Mouse (Mus musculus): ENCODE data around the gene Atg5. TPM values are rescaled to one million over a fixed set of nuclear protein-coding genes. Genes with fewer than 3 reads are reported as not detected.

The Atg5 gene
- polyA plus RNA-seq, 1 experiment from 2014 or later, result 52.6 TPM

DNA sequence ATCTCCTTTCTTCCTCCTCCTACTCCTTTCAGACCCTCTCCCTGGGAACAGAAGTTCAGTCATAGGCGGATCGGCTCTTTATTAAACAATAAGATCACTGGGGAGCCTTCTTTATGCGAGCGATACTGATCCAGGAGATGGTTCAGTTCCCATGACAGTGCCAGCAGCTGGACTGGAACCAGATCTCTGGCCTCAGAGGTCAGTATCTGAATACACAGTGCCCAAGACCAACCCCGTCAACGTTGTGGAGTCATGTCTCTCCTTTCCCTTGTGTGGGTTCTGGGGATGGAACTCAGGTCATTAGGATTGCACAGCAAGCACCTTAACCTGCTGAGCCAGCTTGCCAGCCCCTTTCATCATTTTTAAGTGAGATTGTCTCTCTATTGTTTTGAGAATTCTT is 70.4 kb downstream of the Atg5 start:
- Histone ChIP-seq H3K4me1 (ENCODE audit: insufficient read depth) (no peaks in the 10 kb centered on the region), H3K9me3 (ENCODE audit: low read depth, low read length) (no peaks in the 10 kb centered on the region), H3K4me2 (no peak overlapping the region), H3K9ac (no peak overlapping the region), H3K27me3 (ENCODE audit: insufficient read depth, low read length) (no peaks in the 10 kb centered on the region), H3K4me3 (ENCODE audit: low read depth, low read length) (no peak overlapping the region), H3K36me3 (ENCODE audit: insufficient read depth) (no peaks in the 10 kb centered on the region), H3K27ac (ENCODE audit: low read depth) (no peak overlapping the region)
- TF ChIP-seq CTCF (IDR thresholded peaks at IDR 0.05; ENCODE audit: low read depth), result no peak
- WGBS, result 85% methylated on average over 6 of the region's 6 CpGs
- no peak for ATAC-seq (ENCODE audit: insufficient read depth)
- DNase-seq, result no peak

DNA sequence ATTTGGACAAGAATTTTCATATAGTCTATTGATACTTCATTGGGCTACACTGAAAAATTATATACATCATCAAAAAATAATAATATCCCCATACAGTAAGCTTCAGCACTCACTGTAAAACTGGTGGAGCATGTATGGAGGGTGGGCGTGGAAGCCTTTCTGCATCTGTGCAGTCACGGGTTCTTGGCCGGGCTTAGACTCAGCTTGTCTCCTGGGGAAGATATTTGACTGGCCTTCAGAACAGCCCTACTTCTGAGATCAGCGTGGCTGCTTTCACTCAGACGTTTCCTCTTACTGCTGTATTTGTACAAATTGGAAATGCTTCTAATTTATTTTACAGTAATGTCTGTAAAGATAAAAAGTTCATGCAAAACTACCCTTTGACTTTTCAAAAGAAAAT is 71.2 kb downstream of the Atg5 start:
- 73% methylated on average over 5 of the region's 5 CpGs for WGBS
- Histone ChIP-seq H3K27me3 (ENCODE audit: insufficient read depth, low read length) (no peaks in the 10 kb centered on the region), H3K27ac (ENCODE audit: low read depth) (no peak overlapping the region), H3K4me1 (ENCODE audit: insufficient read depth) (no peaks in the 10 kb centered on the region), H3K9ac (no peak overlapping the region), H3K36me3 (ENCODE audit: insufficient read depth) (no peaks in the 10 kb centered on the region), H3K9me3 (ENCODE audit: low read depth, low read length) (no peaks in the 10 kb centered on the region), H3K4me2 (no peak overlapping the region), H3K4me3 (ENCODE audit: low read depth, low read length) (no peak overlapping the region)
- DNase-seq (no peak), ATAC-seq (ENCODE audit: insufficient read depth) (no peak)
- no peak for TF ChIP-seq CTCF (IDR thresholded peaks at IDR 0.05; ENCODE audit: low read depth)

DNA sequence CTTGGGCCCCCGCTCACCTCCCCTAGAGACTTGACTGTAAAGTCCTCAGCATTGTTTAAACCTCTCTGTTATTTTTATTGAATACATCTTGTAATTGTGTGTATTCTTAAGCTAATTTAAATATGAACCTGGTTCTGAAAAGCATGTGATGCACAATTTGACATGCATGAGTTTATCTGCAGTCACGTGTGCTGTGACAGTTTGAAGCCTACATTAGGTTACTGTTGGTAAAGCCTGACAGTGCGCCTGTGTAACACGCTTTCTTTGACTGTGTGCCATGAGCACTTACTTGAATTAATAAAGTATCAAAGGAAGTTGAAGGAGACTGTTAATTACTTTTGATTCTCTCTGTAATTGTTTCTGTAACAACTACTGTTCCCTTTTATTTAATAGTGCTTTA is 72.8 kb downstream of the Atg5 start:
- Histone ChIP-seq H3K4me1 (ENCODE audit: insufficient read depth) (no peaks in the 10 kb centered on the region), H3K27ac (ENCODE audit: low read depth) (no peak overlapping the region), H3K4me2 (no peak overlapping the region), H3K27me3 (ENCODE audit: insufficient read depth, low read length) (no peaks in the 10 kb centered on the region), H3K9ac (no peak overlapping the region), H3K36me3 (ENCODE audit: insufficient read depth) (no peaks in the 10 kb centered on the region), H3K4me3 (ENCODE audit: low read depth, low read length) (no peak overlapping the region), H3K9me3 (ENCODE audit: low read depth, low read length) (no peaks in the 10 kb centered on the region)
- DNase-seq (no peak), ATAC-seq (ENCODE audit: insufficient read depth) (no peak)
- TF ChIP-seq CTCF (IDR thresholded peaks at IDR 0.05; ENCODE audit: low read depth), result no peak
- 77% methylated on average over 4 of the region's 4 CpGs for WGBS

DNA sequence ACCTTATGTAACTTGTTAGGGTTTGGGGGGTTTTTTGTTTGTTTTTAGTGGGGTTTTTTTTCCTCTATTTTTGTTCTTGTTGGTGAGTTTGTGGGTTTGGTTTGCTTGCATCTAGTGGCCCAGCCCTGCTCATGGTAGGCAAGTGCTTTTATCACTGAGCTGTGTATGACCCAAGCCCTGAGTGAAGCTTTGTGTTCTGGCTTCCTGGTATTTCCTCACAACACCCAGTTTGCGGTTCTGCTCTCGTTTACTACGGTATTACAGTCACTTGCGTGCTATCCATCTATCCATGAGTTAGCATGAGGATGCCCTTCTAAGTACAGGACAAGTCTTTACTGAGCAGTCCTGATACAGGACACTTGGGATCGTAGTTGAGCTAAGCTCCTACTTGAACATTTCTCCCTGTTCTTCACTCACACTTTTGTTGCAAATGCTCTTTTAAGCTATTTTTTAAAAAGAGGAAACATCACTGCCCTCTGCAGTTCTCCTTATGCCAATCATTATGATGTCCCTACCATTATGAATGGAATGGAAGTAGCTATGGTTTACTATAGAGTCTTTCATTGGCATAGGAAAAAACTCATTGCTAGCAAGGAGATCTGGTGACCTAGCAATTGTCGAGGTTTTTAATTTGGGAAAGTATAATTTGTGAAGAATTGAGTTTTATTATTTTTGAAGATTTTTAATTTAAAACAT is 73.8 kb downstream of the Atg5 start:
- H3K4me2 ChIP-seq, result no peak overlapping the region
- no peaks in the 10 kb centered on the region for H3K36me3 ChIP-seq (ENCODE audit: insufficient read depth)
- no peak overlapping the region for H3K4me3 ChIP-seq (ENCODE audit: low read depth, low read length)
- H3K9me3 ChIP-seq (ENCODE audit: low read depth, low read length), result no peaks in the 10 kb centered on the region
- no peak overlapping the region for H3K9ac ChIP-seq
- WGBS, result 93% methylated on average over 6 of the region's 6 CpGs
- H3K27ac ChIP-seq (ENCODE audit: low read depth), result no peak overlapping the region
- DNase-seq, result no peak
- no peak for TF ChIP-seq CTCF (IDR thresholded peaks at IDR 0.05; ENCODE audit: low read depth)
- no peaks in the 10 kb centered on the region for H3K4me1 ChIP-seq (ENCODE audit: insufficient read depth)
- ATAC-seq (ENCODE audit: insufficient read depth), result no peak
- no peaks in the 10 kb centered on the region for H3K27me3 ChIP-seq (ENCODE audit: insufficient read depth, low read length)

DNA sequence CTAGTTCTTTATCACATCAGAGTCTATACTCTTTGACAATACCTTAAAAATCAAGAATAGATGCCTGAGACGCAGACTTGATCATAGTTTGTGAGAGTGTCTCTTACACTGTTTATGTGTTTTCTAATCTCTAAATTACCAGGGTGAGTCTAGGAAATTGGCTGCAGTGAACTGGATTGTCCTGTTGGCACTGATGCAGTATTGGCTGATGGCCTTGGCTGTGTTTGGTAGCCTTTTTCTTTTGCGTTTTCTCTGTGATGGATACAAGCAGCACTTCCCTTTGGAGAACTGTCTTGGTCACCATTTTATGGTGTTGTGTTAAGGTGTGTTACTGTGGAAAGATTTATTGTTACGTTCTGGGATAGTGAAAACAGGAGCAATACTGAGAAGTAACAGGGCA is 75.2 kb downstream of the Atg5 start:
- no peaks in the 10 kb centered on the region for H3K27me3 ChIP-seq (ENCODE audit: insufficient read depth, low read length)
- WGBS, result 91% methylated on average over 3 of the region's 3 CpGs

DNA sequence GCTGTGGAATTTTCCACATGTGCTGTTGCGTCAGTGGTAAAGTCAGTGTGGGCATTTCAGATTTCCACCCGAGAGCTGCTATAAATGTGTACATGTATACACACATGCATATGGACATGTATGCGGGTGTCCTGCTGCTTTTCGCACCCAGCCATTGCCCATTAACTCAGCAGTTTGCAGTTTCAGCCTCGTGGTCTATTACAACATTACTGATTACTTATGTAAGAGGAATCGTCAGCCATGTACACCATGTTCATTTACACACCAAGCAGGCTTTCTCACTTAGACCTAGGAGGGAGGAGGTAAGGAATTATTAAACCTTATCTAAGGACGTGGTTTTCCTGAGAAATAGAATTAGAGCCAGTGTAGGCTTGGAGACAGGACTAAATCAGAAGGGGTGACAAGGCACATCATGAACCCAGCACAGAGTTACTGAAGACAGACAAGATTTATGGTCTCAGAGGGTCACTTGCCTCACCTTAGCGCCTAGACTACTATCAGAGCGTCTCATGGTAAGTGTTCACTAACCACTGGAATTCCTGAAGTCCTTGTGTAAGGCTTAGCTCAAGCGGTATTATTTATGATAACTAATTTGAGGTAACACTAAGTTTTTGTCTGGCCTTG is 79.5 kb downstream of the Atg5 start:
- no peaks in the 10 kb centered on the region for H3K27me3 ChIP-seq (ENCODE audit: insufficient read depth, low read length)
- H3K4me1 ChIP-seq (ENCODE audit: insufficient read depth), result no peaks in the 10 kb centered on the region; the same call in 1 of the 2 replicates
- 0 out of 2 replicates have a peak, but pooled peaks cover 2% of the 10 kb centered on the region for H3K36me3 ChIP-seq (ENCODE audit: insufficient read depth)
- H3K4me3 ChIP-seq (ENCODE audit: low read depth, low read length), result no peak overlapping the region
- no peaks in the 10 kb centered on the region for H3K9me3 ChIP-seq (ENCODE audit: low read depth, low read length)
- 74% methylated on average over 10 of the region's 10 CpGs for WGBS
- DNase-seq, result no peak
- H3K27ac ChIP-seq (ENCODE audit: low read depth), result no peak overlapping the region
- no peak overlapping the region for H3K4me2 ChIP-seq
- no peak overlapping the region for H3K9ac ChIP-seq
- no peak for TF ChIP-seq CTCF (IDR thresholded peaks at IDR 0.05; ENCODE audit: low read depth)
- no peak for ATAC-seq (ENCODE audit: insufficient read depth)

More for the DNA sequence above, 75.2 kb downstream of the Atg5 start:
- no peak for TF ChIP-seq CTCF (IDR thresholded peaks at IDR 0.05; ENCODE audit: low read depth)
- H3K4me3 ChIP-seq (ENCODE audit: low read depth, low read length), result no peak overlapping the region
- H3K4me2 ChIP-seq, result no peak overlapping the region
- DNase-seq, result no peak
- H3K36me3 ChIP-seq (ENCODE audit: insufficient read depth), result 0 out of 2 replicates have a peak, but pooled peaks cover 2% of the 10 kb centered on the region
- H3K9me3 ChIP-seq (ENCODE audit: low read depth, low read length), result no peaks in the 10 kb centered on the region
- no peaks in the 10 kb centered on the region; the same call in 1 of the 2 replicates for H3K4me1 ChIP-seq (ENCODE audit: insufficient read depth)
- H3K9ac ChIP-seq, result no peak overlapping the region
- H3K27ac ChIP-seq (ENCODE audit: low read depth), result no peak overlapping the region
- ATAC-seq (ENCODE audit: insufficient read depth), result no peak
